Comparison of ENCODE assay signal across 8 mouse cellular contexts in genomic region chr13:19394171-19394570, GRCm38 (mm10). TPM values are rescaled to one million over a fixed set of nuclear protein-coding genes. Genes with fewer than 3 reads are reported as not detected.
DNase-seq lines count a peak whose midpoint lies in the region; ATAC-seq lines count a peak whose summit lies in the region.

No protein-coding gene starts in this region.

- H3K4me2 ChIP-seq in forebrain, embryonic 12.5 days: peak overlapping the region; percentile 60

- 75% methylated on average over 4 of the region's 4 CpGs for WGBS in forebrain, embryonic 12.5 days
- WGBS in limb, embryonic 10.5 days: 48% methylated on average over 4 of the region's 4 CpGs

- no peak overlapping the region; the same call in 1 of the 2 replicates for H3K4me3 ChIP-seq in forebrain, embryonic 12.5 days (replicated peaks)
- H3K4me3 ChIP-seq in limb, embryonic 10.5 days: peak overlapping the region; percentile 22; the same call in 1 of the 2 replicates

- no peak overlapping the region for H3K9ac ChIP-seq in forebrain, embryonic 12.5 days

- H3K4me1 ChIP-seq in forebrain, embryonic 12.5 days: peaks cover 28% of the 10 kb centered on the region
- H3K4me1 ChIP-seq in limb, embryonic 10.5 days: peaks cover 14% of the 10 kb centered on the region

- H3K27ac ChIP-seq in forebrain, embryonic 12.5 days: no peak overlapping the region
- H3K27ac ChIP-seq in limb, embryonic 10.5 days: no peak overlapping the region

- DNase-seq in layer of hippocampus, adult 9-11 months: peak; percentile 11
- DNase-seq in layer of hippocampus, adult 9-10 months (ENCODE audit: low spot score): no peak
- DNase-seq in limb, embryonic 10.5 days (ENCODE audit: low spot score): no peak
- DNase-seq in gastrocnemius, postnatal 10 days: no peak
- no peak for DNase-seq in spleen, postnatal 10 days (ENCODE audit: low spot score in 2 of 2)

- H3K9me3 ChIP-seq in forebrain, embryonic 12.5 days: no peaks in the 10 kb centered on the region
- no peaks in the 10 kb centered on the region for H3K9me3 ChIP-seq in limb, embryonic 10.5 days (replicated peaks)

- H3K27me3 ChIP-seq in forebrain, embryonic 12.5 days: no peaks in the 10 kb centered on the region
- no peaks in the 10 kb centered on the region for H3K27me3 ChIP-seq in limb, embryonic 10.5 days (ENCODE audit: low read depth, poor library complexity, severe bottlenecking)

- no peaks in the 10 kb centered on the region for H3K36me3 ChIP-seq in forebrain, embryonic 12.5 days (replicated peaks)
- H3K36me3 ChIP-seq in limb, embryonic 10.5 days: no peaks in the 10 kb centered on the region

- no peak for ATAC-seq in forebrain, embryonic 12.5 days (ENCODE audit: low FRiP score)
- ATAC-seq in megakaryocyte progenitor cell, adult 5-6 weeks (replicated peaks; ENCODE audit: poor library complexity): peak; percentile 22; the same call in 1 of the 2 replicates
- ATAC-seq in frontal cortex, adult (ENCODE audit: low TSS enrichment): no peak

RNA-seq across cellular contexts. Expression of gene Stard3nl, which starts 1.4 kb away (rescaled TPM):
- 128 and 132 TPM in 2 replicates for polyA plus RNA-seq in forebrain, embryonic 12.5 days (2016; fragmentation: Nextera tagmentation; extraction: Ambion mirVana)
- polyA plus RNA-seq in limb, embryonic 10.5 days (2016; fragmentation: Nextera tagmentation; extraction: Ambion mirVana): 98.4 and 100 TPM in 2 replicates
- total RNA-seq in megakaryocyte progenitor cell, adult 5-6 weeks (2015): 24.9 and 37.3 TPM in 2 replicates
- total RNA-seq in megakaryocyte progenitor cell, adult 5-6 weeks (2017): 20.0 and 25.9 TPM in 2 replicates
- total RNA-seq in gastrocnemius, postnatal 10 days (2021): 10 to 100 TPM; 11.8 to 15.2 TPM
